In genomic region chr5:96635866-96636265, GRCm38 (mm10) we compare ENCODE assay signal across 15 mouse cellular contexts.
A peak's percentile ranks its signal among the peaks of the same experiment; 100 is the strongest.
DNase-seq lines count a peak whose midpoint lies in the region; ATAC-seq and TF ChIP-seq lines count a peak whose summit lies in the region.
"Had no signal": no experiment of that assay in that cellular context is flagged by ENCODE, and none has a peak within 500 bp of the region (broad histone marks: within the 10 kb centered on the region; RNA-seq: fewer than 3 reads in every experiment).

No protein-coding gene starts in this region.

- H3K9ac ChIP-seq in forebrain, postnatal 0 days: no peak overlapping the region
- H3K9ac ChIP-seq in forebrain, embryonic 12.5 days: no peak overlapping the region
- H3K9ac ChIP-seq: embryonic facial prominence, embryonic 13.5 days; neural tube, embryonic 15.5 days had no signal

- H3K4me3 ChIP-seq in forebrain, postnatal 0 days (ENCODE audit: low read depth, low read length): no peak overlapping the region
- no peak overlapping the region for H3K4me3 ChIP-seq in forebrain, embryonic 12.5 days (replicated peaks)
- H3K4me3 ChIP-seq: embryonic facial prominence, embryonic 13.5 days; neural tube, embryonic 15.5 days had no signal

- 0 out of 2 replicates have a peak, but pooled peaks cover 2% of the 10 kb centered on the region for H3K4me1 ChIP-seq in forebrain, postnatal 0 days (ENCODE audit: insufficient read depth)
- peaks cover 9% of the 10 kb centered on the region; the same call in 1 of the 2 replicates for H3K4me1 ChIP-seq in forebrain, embryonic 12.5 days
- H3K4me1 ChIP-seq: embryonic facial prominence, embryonic 13.5 days had no signal

- no peaks in the 10 kb centered on the region for H3K9me3 ChIP-seq in forebrain, postnatal 0 days (ENCODE audit: low read length)
- H3K9me3 ChIP-seq in forebrain, embryonic 12.5 days: no peaks in the 10 kb centered on the region
- H3K9me3 ChIP-seq: embryonic facial prominence, embryonic 13.5 days; neural tube, embryonic 15.5 days had no signal

- WGBS in forebrain, postnatal 0 days: 58% methylated on average over 5 of the region's 5 CpGs
- WGBS in forebrain, embryonic 12.5 days: 73% methylated on average over 5 of the region's 5 CpGs

- DNase-seq in forebrain, postnatal 0 days: peak; percentile 32
- peak; percentile 46 to 60 for DNase-seq in right cerebral cortex, postnatal 10 days (ENCODE audit: low spot score in 2 of 2)
- DNase-seq in right cerebral cortex, postnatal 25 days: no peak
- peak; percentile 37 to 63 for DNase-seq in gastrocnemius, adult 8-10 months (ENCODE audit: low spot score in 2 of 2)
- DNase-seq in natural killer cell, adult 2 months (ENCODE audit: low spot score in 2 of 2): no peak
- no peak for DNase-seq in testis, postnatal 14 days (ENCODE audit: low spot score)
- DNase-seq in spleen, postnatal 14 days (ENCODE audit: low spot score in 2 of 2): no peak
- DNase-seq: adrenal gland, adult 8-10 months; kidney, postnatal 36 days; right cerebral cortex, adult 18-20 months had no signal

- no peak for TF ChIP-seq CTCF in forebrain, postnatal 0 days (IDR thresholded peaks at IDR 0.05; ENCODE audit: low read depth)

- no peak overlapping the region for H3K27ac ChIP-seq in forebrain, postnatal 0 days (ENCODE audit: low read depth, low read length)
- no peak overlapping the region for H3K27ac ChIP-seq in forebrain, embryonic 12.5 days
- H3K27ac ChIP-seq: embryonic facial prominence, embryonic 13.5 days; macrophage; neural tube, embryonic 15.5 days had no signal

- no peaks in the 10 kb centered on the region for H3K36me3 ChIP-seq in forebrain, postnatal 0 days (ENCODE audit: insufficient read depth)
- H3K36me3 ChIP-seq in forebrain, embryonic 12.5 days (replicated peaks): no peaks in the 10 kb centered on the region
- H3K36me3 ChIP-seq: embryonic facial prominence, embryonic 13.5 days; neural tube, embryonic 15.5 days had no signal

- H3K27me3 ChIP-seq in forebrain, postnatal 0 days (ENCODE audit: insufficient read depth, low read length): no peaks in the 10 kb centered on the region
- H3K27me3 ChIP-seq in forebrain, embryonic 12.5 days: no peaks in the 10 kb centered on the region
- H3K27me3 ChIP-seq: embryonic facial prominence, embryonic 13.5 days; neural tube, embryonic 15.5 days had no signal

- H3K4me2 ChIP-seq in forebrain, postnatal 0 days (ENCODE audit: low read depth): no peak overlapping the region
- no peak overlapping the region for H3K4me2 ChIP-seq in forebrain, embryonic 12.5 days
- H3K4me2 ChIP-seq: embryonic facial prominence, embryonic 13.5 days; neural tube, embryonic 15.5 days had no signal

- ATAC-seq in forebrain, postnatal 0 days: peak; percentile 50
- no peak for ATAC-seq in forebrain, embryonic 12.5 days (ENCODE audit: low FRiP score)
- ATAC-seq: intestine, postnatal 0 days had no signal

Comparison
In these comparisons a context has a peak if more than half of its experiments do, and no peak if none do; other contexts are left out.
1. DNase-seq: peak in forebrain, postnatal 0 days (single experiment), right cerebral cortex, postnatal 10 days (2 of 2) and gastrocnemius, adult 8-10 months (2 of 2); none in right cerebral cortex, postnatal 25 days (single experiment), natural killer cell, adult 2 months (0 of 2), testis, postnatal 14 days (single experiment) and spleen, postnatal 14 days (0 of 2).